Mouse (Mus musculus): ENCODE data around the gene Olfr370.
"Not testable (repeated sequence)": the region's sequence is repeated elsewhere in the genome, so short reads cannot be mapped to it uniquely, and the experiment has no call there.

The Olfr370 gene

GRCm38 (mm10) chr8:83535736-83536135, at the start of gene Olfr370:
Olfr370 (plus strand) TSS chr8:83535780.
- DNase-seq = no peak

DNA sequence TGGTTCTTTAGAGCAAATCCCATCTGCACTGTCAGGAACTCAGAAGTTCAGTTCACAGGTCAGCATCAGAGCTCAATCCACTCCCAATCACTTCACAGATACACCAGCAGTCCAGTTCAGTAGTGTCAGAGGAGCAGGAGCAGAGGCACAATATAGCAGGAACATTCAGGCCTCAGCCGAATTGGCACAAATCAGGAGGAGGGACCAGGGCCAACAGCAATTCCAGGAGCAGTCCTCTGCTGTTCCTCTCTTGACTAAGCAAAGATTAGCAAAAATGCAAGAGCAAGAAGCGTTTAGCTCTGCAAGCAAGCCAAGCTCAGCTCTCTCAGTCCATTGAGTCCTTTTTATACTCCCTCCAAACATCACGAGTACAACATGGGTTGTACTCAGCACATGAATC, 23.9 kb upstream of the Olfr370 start:
- no peak for DNase-seq

GRCm38 (mm10) chr8:83520432-83520831, 15.1 kb upstream of the Olfr370 start:
- no peak for DNase-seq

DNA sequence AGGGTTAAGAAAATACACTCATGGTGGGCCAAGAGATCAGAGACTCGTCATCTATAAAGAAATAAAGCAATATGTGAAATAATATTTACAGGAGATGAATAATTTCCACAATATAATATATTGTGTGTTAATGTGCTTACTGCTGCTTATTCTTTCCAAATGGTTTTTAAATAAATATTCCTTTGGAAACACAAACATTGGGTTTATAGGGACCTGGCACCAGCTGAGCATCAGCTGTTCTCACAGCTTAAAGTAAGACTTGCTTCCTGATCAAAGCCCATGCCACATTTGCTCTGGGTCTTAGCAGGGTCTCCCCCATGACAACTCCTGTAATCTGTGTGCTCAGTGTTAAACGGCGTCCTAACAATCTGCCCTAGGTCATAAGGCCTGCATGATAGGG, 14.7 kb upstream of the Olfr370 start:
- DNase-seq = not testable (repeated sequence)

- no peak for DNase-seq
These were observed 14.3 kb upstream of the Olfr370 start for GRCm38 (mm10) chr8:83521310-83521709.

- DNase-seq = no peak
These were observed 778 bp upstream of the Olfr370 start for GRCm38 (mm10) chr8:83534802-83535201.

DNA sequence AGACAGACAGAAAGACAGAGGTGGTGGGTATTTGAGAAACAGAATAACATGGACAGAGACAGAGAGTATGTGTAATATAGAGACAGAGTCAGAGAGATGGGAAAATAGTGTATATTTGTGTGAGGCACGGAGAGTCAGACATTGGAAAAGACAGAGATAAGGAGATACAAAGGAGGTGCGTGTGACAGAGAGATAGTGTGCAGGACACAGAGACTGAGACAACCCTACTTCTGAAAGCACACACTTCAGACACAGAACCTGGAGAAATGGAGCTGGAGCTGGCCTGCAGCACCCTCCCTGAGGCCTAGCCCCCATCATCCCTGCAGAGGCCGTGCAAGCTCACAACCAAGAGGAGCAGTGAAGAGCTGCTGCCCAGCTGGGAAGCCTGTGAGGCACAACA, 27.1 kb downstream of the Olfr370 start:
- no peak for DNase-seq

GRCm38 (mm10) chr8:83563246-83563645, 27.7 kb downstream of the Olfr370 start:
- no peak for DNase-seq

- DNase-seq = peak; percentile 46
These were observed 30.3 kb downstream of the Olfr370 start for GRCm38 (mm10) chr8:83565731-83566375.

DNA sequence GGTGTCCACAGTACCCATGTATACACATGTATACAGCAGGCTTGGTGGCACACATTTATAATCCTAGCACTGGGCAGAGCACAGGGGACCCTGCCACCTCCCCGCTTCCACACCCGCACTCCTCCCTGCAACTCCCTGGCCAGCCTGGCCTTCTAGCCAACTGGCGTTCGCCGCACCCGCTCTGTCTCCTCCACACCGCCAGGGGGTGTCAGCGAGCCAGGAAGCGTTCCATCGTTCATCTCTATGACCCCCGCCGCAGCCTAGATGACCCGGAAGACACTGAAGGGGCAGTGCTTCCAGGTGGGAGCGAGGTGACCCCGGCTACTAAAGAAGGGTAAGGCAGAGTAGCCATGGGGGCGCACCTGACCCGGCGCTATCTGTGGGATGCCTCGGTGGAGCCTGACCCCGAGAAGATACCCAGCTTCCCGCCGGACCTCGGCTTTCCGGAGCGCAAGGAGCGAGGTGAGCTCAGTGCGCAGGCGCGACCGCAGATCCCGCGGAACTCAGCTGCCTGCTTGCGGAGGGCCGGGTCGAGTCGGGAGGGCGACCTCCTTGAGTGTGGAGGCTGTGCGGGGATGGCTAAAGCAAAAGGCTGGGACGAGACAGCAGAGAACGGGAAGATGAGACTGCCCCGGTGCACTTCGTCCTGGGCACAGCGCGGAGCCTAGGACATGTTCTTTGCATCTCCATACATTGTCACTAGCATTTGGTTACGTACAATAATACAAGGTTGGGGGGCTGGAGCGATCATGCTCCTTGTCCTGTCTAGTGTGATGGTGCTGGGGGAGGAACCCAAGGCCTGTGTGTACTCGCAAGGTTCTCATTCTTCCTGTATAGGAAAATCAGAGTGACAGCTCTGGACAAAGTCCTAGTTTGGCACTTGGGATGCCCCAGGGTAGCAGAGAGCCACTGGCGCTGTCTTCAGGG, 31.2 kb downstream of the Olfr370 start, which contains the start of gene Ndufb7:
Gene Ndufb7, plus strand, starts transcription at position 203 of the 927 bp plus-strand sequence.
- peak; percentile 98 for DNase-seq

- no peak for DNase-seq
These were observed 32.1 kb downstream of the Olfr370 start for GRCm38 (mm10) chr8:83567668-83568067.

DNA sequence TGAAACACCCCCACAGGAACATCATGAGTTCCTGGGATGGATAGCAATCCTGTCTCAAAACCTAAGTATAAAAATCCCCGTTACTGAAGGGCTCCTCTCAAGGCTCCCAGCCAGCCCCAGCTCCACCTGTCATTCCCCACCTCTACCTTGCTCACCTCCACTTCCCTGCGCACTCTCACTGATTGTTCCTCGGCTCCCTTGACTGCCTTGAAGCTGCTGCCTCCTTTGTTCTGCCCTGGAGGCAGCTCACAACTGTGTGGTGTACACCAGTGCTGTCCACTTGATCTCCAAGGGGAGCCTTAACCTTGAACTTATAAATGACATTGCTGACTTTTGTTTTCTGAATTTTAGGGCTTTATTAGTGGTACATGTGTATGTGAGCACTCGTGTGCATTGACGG, 32.5 kb downstream of the Olfr370 start:
- no peak for DNase-seq

- no peak for DNase-seq
These were observed 33.2 kb downstream of the Olfr370 start for GRCm38 (mm10) chr8:83568755-83569154.

GRCm38 (mm10) chr8:83569165-83569564, 33.6 kb downstream of the Olfr370 start:
- DNase-seq = no peak

DNA sequence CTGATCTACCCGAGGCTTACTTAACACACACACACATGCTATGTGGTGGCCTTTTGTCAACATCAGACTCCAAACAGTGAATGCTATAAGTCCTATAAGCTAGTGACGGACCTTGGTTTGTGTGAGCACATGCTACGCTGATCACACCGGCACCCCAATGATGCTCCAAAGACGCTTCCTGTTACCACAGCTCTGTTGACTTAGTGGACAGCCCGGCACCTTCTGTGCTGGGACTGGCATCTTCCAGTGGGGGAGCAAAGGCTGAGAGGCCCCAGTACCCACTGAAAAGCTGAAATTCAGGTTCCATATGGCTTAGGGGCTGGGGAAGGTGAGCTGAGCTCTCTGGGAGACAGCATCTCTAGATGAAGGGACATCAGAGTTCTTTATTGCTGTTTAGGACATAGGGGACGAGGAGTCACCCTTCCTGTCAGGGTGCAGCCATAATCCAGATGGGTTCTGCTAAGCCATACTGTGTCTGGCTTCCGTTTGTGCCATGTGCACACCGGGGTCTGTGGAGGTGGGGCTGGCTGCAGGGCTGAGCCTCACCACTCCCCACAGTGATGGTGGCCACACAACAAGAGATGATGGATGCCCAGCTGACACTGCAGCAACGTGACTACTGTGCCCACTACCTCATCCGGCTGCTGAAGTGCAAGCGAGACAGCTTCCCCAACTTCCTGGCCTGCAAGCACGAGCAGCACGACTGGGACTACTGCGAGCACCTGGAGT, 34.9 kb downstream of the Olfr370 start:
- no peak for DNase-seq

GRCm38 (mm10) chr8:83571001-83571340, 35.4 kb downstream of the Olfr370 start:
- not testable (repeated sequence) for DNase-seq

- no peak for DNase-seq
These were observed 36.2 kb downstream of the Olfr370 start for GRCm38 (mm10) chr8:83571791-83572190.

DNA sequence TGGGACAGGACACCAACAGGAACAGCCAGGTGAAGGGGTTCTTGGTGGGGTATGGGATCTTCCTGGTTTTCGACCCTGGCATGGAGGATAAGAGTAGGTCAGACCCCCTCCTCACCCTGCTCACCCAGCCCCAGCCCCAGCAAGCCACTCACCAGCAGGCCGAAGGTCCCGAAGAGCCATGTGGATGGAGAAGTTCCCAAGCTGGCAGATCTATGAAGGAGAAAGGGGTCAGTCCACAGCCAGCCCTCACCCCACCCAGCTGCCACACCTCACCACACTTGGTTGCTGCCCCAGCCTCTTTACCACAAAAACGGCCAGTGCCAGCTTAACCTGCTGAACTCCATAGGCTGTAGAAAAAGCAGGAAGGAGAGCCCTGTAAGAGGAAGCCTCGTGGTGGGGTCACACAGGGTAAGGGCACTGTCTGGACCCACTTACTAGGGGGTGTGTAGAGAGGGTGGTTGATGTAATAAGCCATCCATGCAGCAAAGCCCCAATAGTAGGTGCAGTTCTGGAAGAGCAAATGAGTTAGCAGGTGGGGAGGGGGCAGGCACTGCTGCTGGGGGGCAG, 36.7 kb downstream of the Olfr370 start:
- no peak for DNase-seq

DNA sequence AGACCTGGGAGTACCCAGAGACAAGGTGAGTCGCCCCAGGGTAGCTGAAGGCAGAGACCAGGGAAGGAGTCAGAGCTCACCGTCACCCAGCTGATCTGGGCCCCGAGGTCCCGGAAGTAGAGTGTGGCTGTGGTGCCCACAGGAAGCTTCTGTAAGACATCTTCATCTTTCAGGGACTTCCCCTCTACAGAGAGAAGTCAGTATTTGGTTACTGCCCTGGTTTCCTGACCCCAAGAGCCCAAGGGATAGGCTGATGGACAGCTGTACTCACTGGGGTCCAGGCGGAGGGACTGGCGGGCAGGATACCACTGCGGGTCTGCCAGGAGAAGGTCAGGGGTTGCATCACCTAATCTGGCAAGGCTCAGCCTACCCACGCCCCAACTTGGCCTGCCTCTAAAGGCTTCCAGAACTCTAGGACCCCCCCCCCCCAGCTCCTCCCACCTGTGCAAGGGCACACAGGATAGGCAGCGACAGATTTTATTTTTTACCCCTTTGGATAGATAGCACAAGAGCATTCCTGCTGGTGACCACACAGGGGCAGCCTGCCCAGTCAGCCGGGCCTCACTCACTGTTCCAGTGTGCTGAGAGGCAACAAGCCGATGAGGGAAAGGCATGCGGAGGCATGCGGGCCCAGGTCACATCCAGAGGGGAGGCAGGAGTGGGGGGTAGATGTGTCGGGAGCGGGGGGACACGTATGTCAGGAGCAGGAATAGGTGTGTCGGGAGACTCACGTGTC, 37.7 kb downstream of the Olfr370 start:
- DNase-seq = peak; percentile 76 to 77

DNA sequence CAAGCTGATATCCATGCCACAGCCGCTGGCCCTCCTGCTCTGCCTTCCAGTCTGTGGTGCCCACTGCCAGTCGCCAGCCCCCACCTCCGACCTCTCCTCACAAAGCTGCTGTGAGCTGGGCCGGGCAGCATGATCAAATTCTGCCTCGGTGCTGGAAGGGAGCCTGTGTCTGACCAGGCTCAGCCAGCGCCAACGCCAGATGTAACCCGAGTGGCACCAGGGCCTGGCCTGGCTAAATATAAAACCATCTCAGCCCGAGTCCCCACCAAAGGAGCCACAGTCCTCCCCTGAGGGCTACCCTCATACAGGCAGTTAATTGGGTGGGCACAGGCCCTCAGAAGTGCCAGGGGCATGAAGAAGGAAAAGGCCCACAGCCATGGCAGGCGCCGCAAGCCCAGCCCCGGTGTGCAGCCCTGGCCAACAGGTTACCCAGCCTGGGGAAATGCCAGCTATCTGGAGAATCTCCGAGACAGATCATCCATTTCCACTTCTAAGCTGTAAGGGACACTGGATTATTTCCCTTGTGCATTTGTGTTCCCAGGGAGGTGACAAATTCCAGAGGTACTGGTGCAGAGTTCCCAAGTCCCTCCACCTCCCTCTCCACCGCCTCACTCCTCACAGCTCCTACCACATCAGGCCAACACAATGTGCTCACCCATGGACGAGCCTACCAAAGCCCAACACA, 39.2 kb downstream of the Olfr370 start:
- DNase-seq = no peak
